Mouse (Mus musculus) forebrain, postnatal 0 days (tissue): ENCODE data around the gene Cenpv. TPM values are rescaled to one million over a fixed set of nuclear protein-coding genes. Genes with fewer than 3 reads are reported as not detected.

Experiments
- ATAC-seq: fragments of 200-750 bp; cut with Nextera tagmentation; 2 replicates; pipeline ENCODE4 v1.8.0; 2017; ENCODE audit warnings: mild to moderate bottlenecking, moderate library complexity
- DNase-seq: peaks from one replicate; pipeline ENCODE4 v3.0.0-alpha.2; 2015
- H3K27ac ChIP-seq: fragments of 300-500 bp; sonication (generic); 2 replicates; pipeline ENCODE4 v1.5.1; 2014; ENCODE audit warnings: low read depth, mild to moderate bottlenecking, antibody characterized with exemption, low read length, moderate library complexity, mixed read lengths
- H3K27me3 ChIP-seq: fragments of 300-500 bp; sonication (generic); 2 replicates; pipeline ENCODE4 v1.6.1; 2014; ENCODE audit warnings: mild to moderate bottlenecking, low read length, mixed read lengths; ENCODE audit not compliant: insufficient read depth
- H3K36me3 ChIP-seq: fragments of 300-500 bp; sonication (generic); 2 replicates; pipeline ENCODE4 v1.6.1; 2014; ENCODE audit warnings: mild to moderate bottlenecking, moderate library complexity; ENCODE audit not compliant: insufficient read depth
- H3K4me1 ChIP-seq: fragments of 300-500 bp; sonication (generic); 2 replicates; pipeline ENCODE4 v1.6.1; 2014; ENCODE audit warnings: antibody characterized with exemption; ENCODE audit not compliant: insufficient read depth
- H3K4me2 ChIP-seq: fragments of 300-500 bp; sonication (generic); 2 replicates; pipeline ENCODE4 v1.6.1; 2014; ENCODE audit warnings: low read depth, mild to moderate bottlenecking, moderate library complexity
- H3K4me3 ChIP-seq: fragments of 300-500 bp; sonication (generic); 2 replicates; pipeline ENCODE4 v1.5.1; 2014; ENCODE audit warnings: low read depth, low read length, mixed read lengths
- H3K9ac ChIP-seq: fragments of 300-500 bp; sonication (generic); 2 replicates; pipeline ENCODE4 v1.6.1; 2014; ENCODE audit warnings: mild to moderate bottlenecking
- H3K9me3 ChIP-seq: fragments of 300-500 bp; sonication (generic); 2 replicates; pipeline ENCODE4 v1.6.1; 2016; ENCODE audit warnings: low read length
- CTCF ChIP-seq: sonication (generic); IDR thresholded peaks from 2 replicates; pipeline ENCODE4 v1.5.1; 2016; ENCODE audit warnings: antibody characterized with exemption, control low read depth, low read depth
- WGBS: fragments of 180-500 bp; shearing (Covaris S2); extraction: QIAGEN DNeasy Blood & Tissue Kit; methylation state at CpG from one replicate; pipeline ENCODE4 v1.1.7; 2014; 5-methylcytosine and 5-hydroxymethylcytosine counted together
- polyA plus RNA-seq: library from polyadenylated mRNA; unstranded; fragments of >200 nt; fragmentation: Nextera tagmentation; extraction: Ambion mirVana; gene quantifications from 2 replicates; pipeline ENCODE4 v1.2.1, GENCODE M21; 2015
- total RNA-seq: library from RNA; depleted of rRNA; stranded (reverse); fragments of >200 nt; gene quantifications from 2 replicates; pipeline ENCODE4 v1.2.3, GENCODE M21; 2014

Cenpv gene
- total and polyA plus RNA-seq, 2 experiments from 2014 or later = 50.8 to 79.0 TPM

DNA sequence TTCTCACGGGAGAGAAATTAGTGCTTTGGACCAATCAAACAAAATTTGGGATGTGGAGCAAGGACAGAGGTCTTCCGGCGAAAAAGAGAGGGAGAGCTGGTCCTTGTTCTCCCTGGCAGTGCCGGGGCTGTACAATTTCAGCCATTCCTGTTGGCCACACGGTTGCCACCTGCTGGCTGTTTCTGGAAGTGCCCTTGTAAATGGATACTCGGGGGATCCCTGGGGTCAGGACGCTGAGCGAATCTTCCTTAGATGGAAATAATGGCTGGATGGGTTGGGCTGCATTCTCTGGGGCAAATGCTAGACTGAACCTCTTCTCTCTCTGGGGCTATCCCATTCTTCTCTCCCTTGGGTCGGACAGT is 36.2 kb upstream of the Cenpv start:
- TF ChIP-seq CTCF = peak; percentile 95
- Histone ChIP-seq H3K9ac (peak overlapping the region; percentile 71), H3K4me3 (peak overlapping the region; percentile 66), H3K9me3 (no peaks in the 10 kb centered on the region), H3K4me2 (peak overlapping the region; percentile 94), H3K27ac (peak overlapping the region; percentile 75), H3K27me3 (no peaks in the 10 kb centered on the region), H3K36me3 (0 out of 2 replicates have a peak, but pooled peaks cover 3% of the 10 kb centered on the region), H3K4me1 (peaks cover 5% of the 10 kb centered on the region; the same call in 1 of the 2 replicates)
- DNase-seq = peak; percentile 91
- peak; percentile 86 for ATAC-seq
- 0% methylated on average over 9 of the region's 9 CpGs for WGBS

DNA sequence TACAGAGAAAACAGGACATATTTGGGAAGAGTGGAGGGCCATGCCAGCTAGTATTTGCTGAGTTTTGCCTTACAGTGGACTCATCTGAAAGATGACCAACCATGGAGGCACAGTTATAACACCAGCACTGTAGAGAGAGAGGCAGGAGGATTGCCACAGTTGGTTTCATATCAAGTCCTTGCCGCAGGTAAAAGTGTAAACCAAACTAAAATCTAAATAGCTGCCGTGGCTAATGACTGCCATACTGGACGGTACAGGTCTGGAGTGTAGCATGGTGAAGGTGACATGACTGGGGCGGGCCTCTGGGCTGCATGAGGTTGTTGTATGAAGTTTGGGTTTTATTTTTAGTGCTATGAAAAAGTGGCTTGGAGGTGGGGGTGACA is 35.6 kb upstream of the Cenpv start:
- 84% methylated on average over 4 of the region's 4 CpGs for WGBS
- Histone ChIP-seq H3K4me1 (peaks cover 5% of the 10 kb centered on the region; the same call in 1 of the 2 replicates), H3K4me3 (no peak overlapping the region), H3K36me3 (0 out of 2 replicates have a peak, but pooled peaks cover 3% of the 10 kb centered on the region), H3K27me3 (no peaks in the 10 kb centered on the region), H3K27ac (no peak overlapping the region), H3K4me2 (no peak overlapping the region), H3K9me3 (no peaks in the 10 kb centered on the region), H3K9ac (no peak overlapping the region)
- ATAC-seq (no peak), DNase-seq (no peak)
- no peak for TF ChIP-seq CTCF

DNA sequence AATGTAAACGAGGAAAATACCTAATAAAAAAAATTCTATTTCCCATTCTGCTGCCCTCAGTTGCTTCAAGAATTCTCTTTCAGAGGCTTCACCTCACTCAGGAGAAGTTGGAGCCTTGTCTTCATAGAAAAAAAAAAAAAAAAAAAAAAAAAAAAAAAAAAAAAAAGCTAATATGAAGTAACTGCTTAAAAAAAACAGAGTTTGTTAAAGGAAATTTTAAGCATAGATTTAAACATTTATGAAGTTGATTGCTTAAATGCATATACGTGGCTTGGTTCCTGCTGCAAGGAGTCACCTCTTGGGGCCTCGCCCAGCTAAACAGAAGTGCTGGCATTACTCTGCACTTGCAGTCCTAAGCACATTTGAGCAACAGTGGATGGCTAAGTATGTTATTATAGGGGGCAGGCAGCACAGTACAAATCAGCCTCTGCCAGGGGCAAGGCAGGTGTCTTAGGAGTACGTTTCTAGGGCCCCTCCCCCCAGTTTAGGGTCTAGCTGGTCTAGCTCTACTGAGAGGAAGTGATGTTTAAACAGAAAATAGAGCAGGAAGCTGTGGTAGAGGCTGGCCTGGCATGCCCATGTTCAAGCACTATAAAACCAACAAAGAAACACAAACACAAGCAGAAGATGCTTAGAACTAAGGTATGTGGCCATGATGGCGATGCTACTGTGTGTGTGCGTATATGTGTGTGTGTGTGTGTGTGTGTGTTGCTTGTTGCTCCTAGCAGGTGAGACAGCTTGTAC is 35.1 kb upstream of the Cenpv start, which contains the start of gene Trpv2:
Gene Trpv2 (plus strand): TSS at position 528 of the 744 bp plus-strand sequence.
- 0 out of 2 replicates have a peak, but pooled peaks cover 2% of the 10 kb centered on the region for H3K36me3 ChIP-seq
- WGBS = 80% methylated on average over 6 of the region's 6 CpGs
- no peak for DNase-seq
- H3K9me3 ChIP-seq = no peaks in the 10 kb centered on the region
- peak within 1 kb of the TSS; percentile 66 for H3K4me3 ChIP-seq
- no peak for ATAC-seq
- peak within 1 kb of the TSS; percentile 71 for H3K9ac ChIP-seq
- no peak within 1 kb of the TSS; the same call in 1 of the 2 replicates for H3K27ac ChIP-seq
- TF ChIP-seq CTCF = no peak
- H3K27me3 ChIP-seq = no peaks in the 10 kb centered on the region
- peaks cover 5% of the 10 kb centered on the region; the same call in 1 of the 2 replicates for H3K4me1 ChIP-seq
- peak within 1 kb of the TSS; percentile 94 for H3K4me2 ChIP-seq

GRCm38 (mm10) chr11:62568300-62568699 is 29.2 kb upstream of the Cenpv start:
- DNase-seq = no peak
- Histone ChIP-seq H3K4me1 (no peaks in the 10 kb centered on the region), H3K9me3 (no peaks in the 10 kb centered on the region), H3K4me2 (no peak overlapping the region), H3K27ac (no peak overlapping the region), H3K4me3 (no peak overlapping the region), H3K36me3 (no peaks in the 10 kb centered on the region), H3K27me3 (no peaks in the 10 kb centered on the region), H3K9ac (no peak overlapping the region)
- WGBS = 75% methylated on average over 3 of the region's 3 CpGs
- ATAC-seq = no peak
- no peak for TF ChIP-seq CTCF

DNA sequence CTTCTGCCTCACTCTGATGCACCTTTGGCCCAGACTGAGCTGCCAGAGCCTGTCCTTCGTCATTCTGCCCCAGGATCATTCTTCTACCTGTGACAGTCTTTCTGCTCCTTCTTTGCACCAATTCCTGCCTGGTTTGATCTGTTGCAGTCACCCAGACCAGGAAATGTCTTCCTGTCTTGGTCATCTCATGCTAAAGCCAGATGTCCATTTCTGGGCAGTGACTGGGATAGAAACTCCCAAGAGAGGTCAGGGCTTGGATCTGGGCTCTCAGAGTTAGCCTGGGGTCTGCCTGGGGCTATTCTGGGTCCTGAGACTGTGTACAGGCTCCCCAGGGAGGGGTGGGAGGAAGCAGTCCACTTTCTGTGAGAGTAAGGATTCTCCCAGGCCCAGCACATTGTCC is 27.1 kb upstream of the Cenpv start:
- TF ChIP-seq CTCF = no peak
- H3K4me3 ChIP-seq = no peak overlapping the region
- H3K9me3 ChIP-seq = no peaks in the 10 kb centered on the region
- no peak overlapping the region for H3K4me2 ChIP-seq
- H3K9ac ChIP-seq = no peak overlapping the region
- no peak overlapping the region for H3K27ac ChIP-seq
- H3K36me3 ChIP-seq = no peaks in the 10 kb centered on the region
- no peaks in the 10 kb centered on the region for H3K27me3 ChIP-seq
- 62% methylated on average over 1 of the region's 1 CpGs for WGBS
- ATAC-seq (no peak), DNase-seq (no peak)
- no peaks in the 10 kb centered on the region for H3K4me1 ChIP-seq

DNA sequence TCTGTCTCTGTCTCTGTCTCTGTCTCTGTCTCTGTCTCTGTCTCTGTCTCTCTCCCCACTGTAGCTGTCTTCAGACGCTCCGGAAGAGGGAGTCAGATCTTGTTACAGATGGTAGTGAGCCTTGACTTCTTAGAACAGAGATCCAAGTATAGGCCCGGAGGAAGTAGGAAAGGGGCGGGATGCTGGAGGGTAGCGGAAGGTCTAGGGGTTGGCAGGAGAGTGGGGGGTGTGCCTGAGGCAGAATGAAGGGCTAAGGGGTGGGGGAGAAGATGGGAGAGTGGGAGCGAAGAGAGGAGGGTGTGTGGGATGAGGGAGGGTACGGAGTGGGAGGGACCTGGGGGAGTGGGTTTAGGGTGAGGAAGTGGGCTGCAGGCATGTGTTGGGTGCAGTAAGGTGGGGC is 26.7 kb upstream of the Cenpv start:
- no peaks in the 10 kb centered on the region for H3K4me1 ChIP-seq
- H3K9ac ChIP-seq = no peak overlapping the region
- H3K4me2 ChIP-seq = no peak overlapping the region
- no peak for TF ChIP-seq CTCF
- WGBS = 76% methylated on average over 7 of the region's 7 CpGs
- no peak for DNase-seq
- no peak for ATAC-seq
- no peaks in the 10 kb centered on the region for H3K9me3 ChIP-seq
- no peaks in the 10 kb centered on the region for H3K36me3 ChIP-seq
- H3K27ac ChIP-seq = no peak overlapping the region
- no peaks in the 10 kb centered on the region for H3K27me3 ChIP-seq
- no peak overlapping the region for H3K4me3 ChIP-seq

GRCm38 (mm10) chr11:62563590-62563989 is 24.5 kb upstream of the Cenpv start:
- no peak overlapping the region for H3K27ac ChIP-seq
- no peak overlapping the region for H3K9ac ChIP-seq
- no peaks in the 10 kb centered on the region for H3K27me3 ChIP-seq
- H3K4me3 ChIP-seq = no peak overlapping the region
- H3K9me3 ChIP-seq = no peaks in the 10 kb centered on the region
- DNase-seq = no peak
- no peaks in the 10 kb centered on the region for H3K36me3 ChIP-seq
- no peak for ATAC-seq
- 95% methylated on average over 2 of the region's 2 CpGs for WGBS
- no peak overlapping the region for H3K4me2 ChIP-seq
- no peak for TF ChIP-seq CTCF
- H3K4me1 ChIP-seq = no peaks in the 10 kb centered on the region
